Mouse (Mus musculus) layer of hippocampus, postnatal 14 days (tissue): ENCODE measurements around the gene Vps33a. TPM values are rescaled to one million over a fixed set of nuclear protein-coding genes. Genes with fewer than 3 reads are reported as not detected.

Source experiments
- microRNA-seq, 2 experiments: library from miRNA; unstranded; fragments of <30 nt; microRNA quantifications; one replicate each; pipeline ENCODE4 v1.2.0; 2021
- total RNA-seq, 2 experiments: library from RNA; stranded (reverse); gene quantifications; 2 replicates each; pipeline ENCODE4 v1.2.3; 2021

Gene Vps33a
- total RNA-seq, 2 experiments from 2014 or later: 72.9 to 76.5 TPM

Small RNA genes within 50 kb of the gene (microRNA-seq; reads per million reads assigned to microRNA genes)
- 1.4 to 1.8 reads per million in 2 experiments for gene Mir7647

Other genes starting within 250 kb of the Vps33a start
- 10 to 100 TPM; 66.9 TPM for gene Bcl7a, start 229.2 kb downstream of the Vps33a start, total RNA-seq
- 10 to 100 TPM; 22.9 to 25.2 TPM for gene Mlxip, start 178.2 kb downstream of the Vps33a start, total RNA-seq
- 1 to 10 TPM; 1.1 to 1.5 TPM for gene Lrrc43, start 83.7 kb downstream of the Vps33a start, total RNA-seq
- gene Il31, start 83.5 kb downstream of the Vps33a start, total RNA-seq: not detected
- gene B3gnt4, start 62.6 kb downstream of the Vps33a start, total RNA-seq: 1 to 10 TPM; 1.5 TPM
- 10 to 100 TPM; 46.6 to 47.6 TPM for gene Diablo, start 48.9 kb downstream of the Vps33a start, total RNA-seq
- 1 to 10 TPM; 7.1 to 7.3 TPM for gene Gm49027, start 47.5 kb downstream of the Vps33a start, total RNA-seq
- gene Clip1, start 111.6 kb upstream of the Vps33a start, total RNA-seq: 100 to 1,000 TPM; 112 to 122 TPM
- gene Zcchc8, start 148.1 kb upstream of the Vps33a start, total RNA-seq: 10 to 100 TPM; 44.3 to 50.0 TPM
- gene Rsrc2, start 176.4 kb upstream of the Vps33a start, total RNA-seq: 10 to 100 TPM; 89.5 to 96.9 TPM
- 1 to 10 TPM; 1.7 to 2.9 TPM for gene Kntc1, start 176.7 kb upstream of the Vps33a start, total RNA-seq